Mouse (Mus musculus) E14TG2a.4 (cell line): ENCODE measurements around the gene Zfp81.

Experiments
- CTCF ChIP-seq: conservative IDR thresholded peaks from 2 replicates; pipeline ENCODE4 v1.5.1; 2014; ENCODE audit warnings: low read length
- NANOG ChIP-seq: IDR thresholded peaks from 2 replicates; pipeline ENCODE4 v1.6.1; 2014; ENCODE audit warnings: borderline replicate concordance, low read length, mixed read lengths
- POU5F1 ChIP-seq: IDR thresholded peaks from 2 replicates; pipeline ENCODE4 v1.6.1; 2014; ENCODE audit warnings: low read length, borderline replicate concordance

GRCm38 (mm10) chr17:33385705-33386104 lies 27.0 kb upstream of the Zfp81 start:
- TF ChIP-seq CTCF, result no peak
- no peak for TF ChIP-seq NANOG
- no peak for TF ChIP-seq POU5F1
